Mouse (Mus musculus): ENCODE measurements around the gene Grid2.

Grid2 gene

DNA sequence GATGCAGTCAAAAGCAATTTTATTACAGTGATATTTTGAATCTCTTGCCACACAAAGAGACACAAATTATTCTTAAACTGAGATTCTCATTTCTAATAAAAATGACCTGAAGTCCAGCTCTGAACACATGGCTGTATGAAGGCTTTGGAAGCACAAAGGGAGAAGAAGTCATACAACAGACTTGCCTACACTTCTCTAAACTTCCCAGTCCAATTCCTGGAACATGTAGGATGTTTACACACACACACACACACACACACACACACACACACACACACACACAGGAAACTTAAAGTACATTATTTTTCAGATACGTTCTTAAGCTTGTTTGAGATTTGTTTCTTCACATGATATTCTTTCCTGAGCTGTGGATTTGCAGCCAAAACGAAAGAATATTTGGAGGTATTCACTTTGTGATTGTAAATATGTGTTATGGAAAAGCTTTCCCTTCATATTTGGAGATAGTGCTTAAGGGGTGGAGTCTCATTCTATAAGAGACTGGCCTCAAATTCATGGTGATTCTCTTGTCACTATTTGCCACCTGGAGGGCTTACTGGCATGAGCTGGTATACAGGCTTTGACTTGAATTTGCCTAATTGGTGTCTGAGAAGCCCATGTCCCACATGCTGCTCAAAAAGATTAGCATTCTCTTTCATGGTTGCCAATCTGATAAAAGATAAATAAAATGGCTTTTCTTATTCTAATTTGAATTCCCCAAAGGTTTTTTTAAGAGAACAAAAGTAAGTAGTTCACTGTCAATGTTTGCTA is 1049.2 kb downstream of the Grid2 start:
- DNase-seq (ENCODE audit: low spot score in 2 of 2), result no peak

DNA sequence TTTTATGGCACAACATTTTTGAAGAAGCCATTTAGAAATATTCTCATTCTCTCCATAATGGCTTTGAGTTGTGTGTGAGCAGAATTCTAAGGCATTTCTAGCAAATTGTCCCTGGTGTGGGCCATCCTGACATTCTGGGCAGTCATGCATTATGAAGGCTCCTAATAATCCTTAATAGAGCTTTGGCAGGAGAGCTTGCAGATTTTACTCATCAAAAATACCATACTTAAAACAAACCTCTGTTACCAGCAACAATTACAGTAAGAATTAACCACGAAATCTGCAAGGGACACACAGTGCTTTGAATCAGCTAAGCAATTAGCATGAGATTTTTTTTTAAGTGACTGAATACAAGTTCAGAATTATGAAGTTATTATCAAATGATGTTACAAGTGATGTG is 1053.0 kb downstream of the Grid2 start:
- DNase-seq (ENCODE audit: low spot score in 2 of 2), result no peak

- DNase-seq (ENCODE audit: low spot score in 2 of 2), result no peak
These were observed 1057.5 kb downstream of the Grid2 start for GRCm38 (mm10) chr6:64313132-64313531.

GRCm38 (mm10) chr6:64326936-64327335 is 1071.3 kb downstream of the Grid2 start:
- DNase-seq (ENCODE audit: low spot score in 2 of 2), result no peak

- DNase-seq (ENCODE audit: low spot score in 2 of 2), result no peak
These were observed 1072.2 kb downstream of the Grid2 start for GRCm38 (mm10) chr6:64327876-64328275.

DNA sequence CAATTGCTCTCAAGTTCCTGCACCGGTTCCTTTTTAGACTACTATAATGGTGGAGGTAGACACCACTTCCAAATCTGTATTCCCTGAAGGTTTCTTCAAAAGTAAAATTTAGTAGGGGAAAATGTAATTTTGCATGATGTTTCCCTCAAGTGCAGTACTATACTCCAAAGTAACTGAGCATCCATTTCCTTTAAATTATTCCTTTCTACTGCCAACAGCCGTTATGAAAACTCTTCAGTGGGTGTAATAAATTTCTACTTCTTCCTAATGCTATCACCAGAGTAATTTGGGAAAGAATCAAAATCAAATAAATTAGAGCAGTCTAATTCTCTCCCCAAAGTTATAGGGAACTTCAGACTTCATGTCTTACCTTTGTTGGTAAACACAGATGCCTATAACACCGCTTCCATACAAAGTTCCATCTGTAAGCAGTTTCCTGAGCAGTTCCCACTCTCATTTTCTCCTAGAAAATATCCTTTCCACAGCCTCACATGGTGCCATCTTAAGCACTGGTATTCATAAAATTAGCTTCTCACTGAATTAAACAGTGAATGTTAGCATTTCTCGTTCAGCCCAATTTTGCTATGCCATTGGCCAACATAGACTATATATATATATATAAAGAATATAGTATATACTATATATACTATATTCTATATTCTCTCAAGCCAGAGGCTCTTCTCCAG is 1142.9 kb downstream of the Grid2 start:
- DNase-seq (ENCODE audit: low spot score in 2 of 2), result no peak

DNA sequence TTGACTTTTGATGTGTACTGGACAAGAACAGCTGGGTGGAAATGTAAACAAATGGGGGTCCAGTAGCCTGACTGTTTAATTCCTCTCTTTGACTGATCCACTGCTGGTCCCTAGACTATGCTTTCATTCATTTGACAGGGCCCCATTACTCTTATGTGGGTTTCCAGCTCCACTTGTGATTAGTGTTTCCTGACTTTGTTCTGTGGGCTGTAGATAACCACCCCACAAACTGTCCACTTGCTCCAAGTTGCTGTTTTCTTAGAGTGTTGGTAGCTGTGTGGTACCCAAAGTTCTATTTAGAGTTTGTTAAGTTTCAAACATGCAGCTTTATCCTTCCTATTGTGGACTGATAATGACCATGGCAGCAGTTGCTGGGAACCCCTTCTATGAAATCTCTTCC is 1172.0 kb downstream of the Grid2 start:
- no peak for DNase-seq (ENCODE audit: low spot score in 2 of 2)

DNA sequence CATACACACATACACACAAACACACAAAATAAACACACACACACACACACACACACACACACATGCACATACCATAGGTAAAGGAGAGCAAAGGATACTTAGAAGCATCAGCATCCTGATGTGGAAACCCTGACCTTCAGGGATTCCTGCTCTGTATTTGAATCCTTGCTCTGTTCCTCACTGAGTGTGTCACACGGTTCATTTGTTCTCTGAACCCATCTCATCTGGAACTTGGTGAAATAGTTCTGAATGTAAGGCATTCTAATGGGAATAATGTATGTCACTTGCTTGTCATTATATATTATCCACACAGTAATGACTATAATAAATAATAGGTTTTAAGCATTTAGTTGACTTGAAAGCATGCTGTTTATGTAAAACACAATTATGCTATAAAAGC is 1173.2 kb downstream of the Grid2 start:
- DNase-seq (ENCODE audit: low spot score in 2 of 2), result no peak

DNA sequence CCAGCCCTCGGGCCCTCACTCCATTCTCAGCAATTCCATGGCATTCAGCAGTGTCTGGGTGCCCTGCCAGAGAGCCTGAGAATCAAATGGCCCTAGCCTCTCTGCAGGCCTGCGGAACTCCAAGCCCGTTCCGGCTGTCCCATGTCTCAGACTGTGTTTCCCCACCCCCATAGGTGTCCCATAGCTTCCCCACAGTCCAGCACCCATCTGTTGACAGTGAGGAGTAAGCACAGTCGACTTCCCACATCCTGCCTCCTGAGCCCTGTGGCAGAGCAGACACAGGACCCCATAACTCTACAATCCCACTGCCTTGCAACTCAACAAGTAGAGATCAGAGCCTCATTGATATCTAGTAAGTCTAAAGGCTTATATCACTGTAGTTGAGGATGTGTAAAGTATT is 1192.5 kb downstream of the Grid2 start:
- DNase-seq (ENCODE audit: low spot score in 2 of 2), result no peak

- no peak for DNase-seq (ENCODE audit: low spot score in 2 of 2)
These were observed 1193.2 kb downstream of the Grid2 start for GRCm38 (mm10) chr6:64448864-64449355.

DNA sequence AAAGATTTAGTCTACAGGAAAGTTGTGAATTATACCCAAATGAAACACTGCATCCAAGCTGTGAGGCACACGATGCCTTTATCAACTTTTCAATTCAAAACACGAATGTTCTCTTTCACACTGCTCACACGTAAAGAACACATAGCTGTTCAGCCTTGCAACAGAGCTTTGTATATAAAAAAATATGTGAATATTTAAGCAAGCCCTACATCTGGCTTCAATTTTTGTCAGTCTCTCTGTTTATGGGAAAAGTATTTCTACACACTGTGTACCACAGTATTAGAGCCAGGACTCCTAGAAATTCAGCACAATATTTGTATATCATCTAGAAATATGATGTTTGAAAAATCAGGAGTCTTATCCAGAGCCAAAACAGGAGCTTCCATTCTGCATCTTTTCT is 1195.1 kb downstream of the Grid2 start:
- DNase-seq (ENCODE audit: low spot score in 2 of 2), result no peak

DNA sequence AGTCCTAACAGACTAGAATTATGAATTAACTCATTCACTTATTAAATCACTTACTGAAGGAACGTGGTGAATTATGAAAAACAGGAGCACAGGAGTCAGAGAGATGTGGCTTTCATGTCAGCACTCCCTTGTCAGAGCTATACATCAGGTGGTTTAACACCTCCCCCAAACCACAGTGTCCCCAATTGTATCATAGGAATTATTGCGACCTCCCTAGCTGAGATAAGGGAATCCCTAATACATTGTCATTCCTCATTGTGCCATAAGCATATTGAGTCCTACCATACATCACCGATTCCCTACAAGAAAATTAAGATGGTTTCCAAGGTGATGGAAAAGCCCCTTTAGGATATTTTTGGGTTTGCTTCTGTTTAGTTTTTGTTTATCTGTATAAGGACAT is 1224.2 kb downstream of the Grid2 start:
- DNase-seq (ENCODE audit: low spot score in 2 of 2), result no peak

DNA sequence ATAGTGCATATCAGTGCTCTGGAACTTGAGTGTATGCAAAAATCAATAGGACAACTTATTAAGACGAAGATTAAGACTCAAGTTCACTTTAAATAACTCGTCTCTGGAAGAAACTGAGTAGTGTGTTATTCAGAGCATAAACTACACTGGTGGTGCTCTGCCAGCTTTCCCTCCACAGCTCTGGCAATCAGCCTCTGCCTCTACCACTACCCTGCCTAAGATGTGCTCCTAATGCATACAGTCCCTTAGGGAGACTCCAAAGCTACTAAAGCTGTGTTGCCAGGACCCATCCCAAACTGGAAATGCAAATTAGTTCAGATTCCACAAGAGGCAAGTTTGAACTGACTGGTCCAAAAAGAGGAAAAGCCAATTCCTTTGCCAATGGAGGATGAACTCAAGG is 1224.9 kb downstream of the Grid2 start:
- DNase-seq (ENCODE audit: low spot score in 2 of 2), result no peak

- DNase-seq (ENCODE audit: low spot score in 2 of 2), result no peak
These were observed 1234.8 kb downstream of the Grid2 start for GRCm38 (mm10) chr6:64490313-64491067.

- DNase-seq (ENCODE audit: low spot score in 2 of 2), result no peak
These were observed 1248.7 kb downstream of the Grid2 start for GRCm38 (mm10) chr6:64504394-64504793.

- DNase-seq (ENCODE audit: low spot score in 2 of 2), result no peak
These were observed 1286.5 kb downstream of the Grid2 start for GRCm38 (mm10) chr6:64542168-64542567.

DNA sequence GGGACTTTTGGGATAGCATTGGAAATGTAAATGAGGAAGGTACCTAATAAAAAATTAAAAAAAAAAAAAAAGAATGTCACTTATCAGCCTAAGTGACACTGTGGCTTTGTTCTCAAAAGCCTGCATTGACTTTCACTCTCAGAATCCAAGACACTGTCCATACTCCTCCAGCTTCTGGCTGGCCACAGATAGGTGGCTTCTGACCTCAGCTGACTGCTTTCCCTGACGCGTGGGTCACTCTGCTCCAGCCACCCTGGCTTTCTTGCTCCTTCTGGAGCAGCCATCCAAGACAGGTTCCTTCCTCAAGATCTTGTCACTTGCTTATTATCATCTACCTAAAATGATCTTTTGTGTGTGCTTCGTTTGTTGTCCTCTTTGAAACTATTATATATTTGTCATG is 1298.0 kb downstream of the Grid2 start:
- no peak for DNase-seq (ENCODE audit: low spot score in 2 of 2)

DNA sequence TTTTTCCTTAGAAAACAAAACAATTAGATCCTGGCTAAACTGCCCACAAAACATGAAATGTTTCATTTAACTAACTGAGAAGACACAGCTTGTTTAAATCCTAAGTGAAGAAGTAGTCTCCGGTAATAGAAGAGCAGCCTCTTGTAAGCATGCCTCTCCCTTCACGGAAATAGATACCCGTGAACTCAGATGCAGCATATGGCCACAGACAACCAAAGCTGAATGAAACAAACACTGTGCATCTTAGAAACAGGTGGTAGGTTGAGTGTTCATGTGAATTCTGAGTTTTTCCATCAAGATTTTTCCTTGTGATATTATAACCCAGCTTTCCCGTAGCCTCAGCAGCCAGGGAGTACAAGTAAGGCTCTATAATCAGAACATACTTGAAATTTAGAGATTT is 1299.5 kb downstream of the Grid2 start:
- no peak for DNase-seq (ENCODE audit: low spot score in 2 of 2)

DNA sequence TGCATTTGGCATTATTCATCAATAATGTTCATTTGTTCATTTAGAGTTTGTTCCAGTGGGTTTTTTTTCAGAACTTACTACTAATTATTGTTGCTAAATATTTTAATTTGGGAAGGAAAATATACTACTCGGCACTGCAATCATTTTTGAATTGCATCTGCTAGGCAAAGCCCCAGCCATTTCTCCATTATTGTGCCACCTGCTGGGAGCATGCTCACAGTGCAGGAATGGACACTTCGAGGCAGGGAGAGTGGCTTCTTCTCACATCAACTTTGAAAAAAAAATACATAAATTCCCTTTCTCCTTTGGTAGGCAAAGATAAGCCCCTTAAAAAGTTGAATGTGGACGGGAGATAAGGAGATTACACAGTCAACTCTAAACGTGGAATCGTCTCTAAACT is 1312.9 kb downstream of the Grid2 start:
- DNase-seq (ENCODE audit: low spot score in 2 of 2), result peak in 1 of 2 experiments; percentile 37

DNA sequence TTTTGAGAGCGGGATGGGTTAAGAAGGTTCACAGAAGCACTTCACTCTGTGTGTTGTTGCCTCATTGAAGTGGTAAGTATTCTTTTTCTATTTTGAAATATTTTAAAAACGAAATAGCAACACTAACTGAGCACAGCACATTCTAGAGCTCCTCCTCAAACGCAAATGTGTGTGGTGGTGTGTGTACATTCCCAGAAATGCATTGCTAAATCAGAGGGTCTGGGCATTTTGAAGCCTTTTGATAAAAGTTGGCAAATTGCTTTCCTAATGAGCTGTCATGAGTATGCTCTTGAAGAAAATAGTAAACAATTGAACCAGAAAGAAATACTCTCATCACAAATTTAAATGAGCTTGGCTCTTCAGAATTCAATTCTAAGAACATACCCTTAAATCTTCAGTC is 1325.7 kb downstream of the Grid2 start:
- no peak for DNase-seq (ENCODE audit: low spot score in 2 of 2)

DNA sequence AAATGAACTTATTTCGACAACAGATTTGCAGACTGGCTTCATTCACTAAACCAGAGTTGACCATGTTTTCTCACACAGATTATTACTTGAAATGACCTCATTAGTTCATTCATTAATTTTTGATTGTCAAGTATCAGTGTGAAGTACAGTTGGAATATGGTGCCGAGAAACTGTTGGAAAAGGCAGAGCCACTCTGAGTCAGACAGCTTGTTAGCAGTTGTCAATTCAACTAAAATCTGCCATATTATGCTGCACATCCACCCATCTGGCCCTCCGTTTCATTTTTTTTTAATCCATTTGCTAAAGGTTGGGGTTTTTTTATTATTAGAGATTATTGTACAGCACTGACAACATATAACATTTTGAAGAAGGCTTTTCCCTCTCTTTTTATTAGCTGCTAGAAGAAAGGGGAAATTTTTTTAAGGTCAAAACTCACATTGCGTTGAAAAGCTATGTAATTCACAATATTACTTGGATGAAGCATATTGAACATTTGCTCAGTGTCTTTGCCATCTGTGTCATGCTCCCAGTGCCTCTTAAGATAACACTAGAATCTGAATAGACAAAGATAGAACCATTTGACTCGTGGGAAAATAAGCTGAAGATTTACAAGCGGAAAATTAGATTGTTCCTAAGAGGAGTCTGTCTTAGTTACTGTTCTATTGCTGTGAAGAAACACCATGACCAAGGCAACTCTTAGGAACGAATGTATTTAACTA is 1333.0 kb downstream of the Grid2 start:
- no peak for DNase-seq (ENCODE audit: low spot score in 2 of 2)

- DNase-seq (ENCODE audit: low spot score in 2 of 2), result no peak
These were observed 1340.6 kb downstream of the Grid2 start for GRCm38 (mm10) chr6:64596261-64596660.

All from frontal cortex, postnatal 10 days (tissue).